Mouse (Mus musculus) ES-E14 (cell line): ENCODE results near the gene Ankrd66.

Source experiments
- CHD2 ChIP-seq: IDR thresholded peaks from 2 replicates; pipeline ENCODE4 v1.6.1; 2014; ENCODE audit warnings: mild to moderate bottlenecking, low read depth, low read length, inconsistent platforms
- MAFK ChIP-seq: IDR thresholded peaks from 2 replicates; pipeline ENCODE4 v1.6.1; 2014; ENCODE audit warnings: mild to moderate bottlenecking, low read depth, low read length, inconsistent platforms; ENCODE audit not compliant: insufficient read depth
- ZC3H11A ChIP-seq: IDR thresholded peaks from 2 replicates; pipeline ENCODE4 v1.6.1; 2012; ENCODE audit warnings: low read depth, mild to moderate bottlenecking, inconsistent platforms, low read length, borderline replicate concordance
- ZNF384 ChIP-seq: IDR thresholded peaks from 2 replicates; pipeline ENCODE4 v1.6.1; 2012; ENCODE audit warnings: low read depth, low read length, inconsistent platforms

GRCm38 (mm10) chr17:43587278-43587677, 43.8 kb upstream of the Ankrd66 start:
- TF ChIP-seq ZC3H11A = no peak
- TF ChIP-seq CHD2 = no peak
- no peak for TF ChIP-seq MAFK
- TF ChIP-seq ZNF384 = no peak
